Mouse (Mus musculus) midbrain, embryonic 16.5 days (tissue): Measurements from ENCODE around the gene Acox2. TPM values are rescaled to one million over a fixed set of nuclear protein-coding genes. Genes with fewer than 3 reads are reported as not detected.
A peak's percentile ranks its signal among the peaks of the same experiment; 100 is the strongest.

Experiments used
- ATAC-seq: fragments of 200-750 bp; cut with Nextera tagmentation; 2 replicates; pipeline ENCODE4 v1.8.0; 2017; ENCODE audit warnings: moderate TSS enrichment
- H3K27ac ChIP-seq: fragments of 300-500 bp; sonication (generic); 2 replicates; pipeline ENCODE4 v1.5.1; 2014; ENCODE audit warnings: mild to moderate bottlenecking, low read length, mixed read lengths
- H3K27me3 ChIP-seq: fragments of 300-500 bp; sonication (generic); 2 replicates; pipeline ENCODE4 v1.6.1; 2014; ENCODE audit warnings: low read depth, low read length, mixed read lengths; ENCODE audit not compliant: control insufficient read depth, insufficient read depth
- H3K36me3 ChIP-seq: fragments of 300-500 bp; sonication (generic); 2 replicates; pipeline ENCODE4 v1.6.1; 2014; ENCODE audit warnings: mild to moderate bottlenecking, low read length, moderate library complexity, mixed read lengths; ENCODE audit not compliant: control insufficient read depth, insufficient read depth
- H3K4me1 ChIP-seq: fragments of 300-500 bp; sonication (generic); 2 replicates; pipeline ENCODE4 v1.6.1; 2014; ENCODE audit warnings: mild to moderate bottlenecking, low read length, mixed read lengths; ENCODE audit not compliant: control insufficient read depth, insufficient read depth
- H3K4me2 ChIP-seq: fragments of 300-500 bp; sonication (generic); 2 replicates; pipeline ENCODE4 v1.6.1; 2014; ENCODE audit warnings: mild to moderate bottlenecking, low read length, mixed read lengths
- H3K4me3 ChIP-seq: fragments of 300-500 bp; sonication (generic); 2 replicates; pipeline ENCODE4 v1.5.1; 2014; ENCODE audit warnings: low read depth, mild to moderate bottlenecking, low read length, moderate library complexity, mixed read lengths
- H3K9ac ChIP-seq: fragments of 300-500 bp; sonication (generic); 2 replicates; pipeline ENCODE4 v1.6.1; 2014; ENCODE audit warnings: low read depth, low read length, mixed read lengths
- H3K9me3 ChIP-seq: fragments of 300-500 bp; sonication (generic); replicated peaks from 2 replicates; pipeline ENCODE4 v1.6.1; 2014; ENCODE audit warnings: mild to moderate bottlenecking, low read length, mixed read lengths; ENCODE audit not compliant: control insufficient read depth, poor library complexity, severe bottlenecking
- WGBS: fragments of 180-500 bp; shearing (Covaris S2); extraction: QIAGEN DNeasy Blood & Tissue Kit; methylation state at CpG from one replicate; pipeline ENCODE4 v1.1.7; 2014; 5-methylcytosine and 5-hydroxymethylcytosine counted together
- polyA plus RNA-seq: library from polyadenylated mRNA; unstranded; fragments of >200 nt; fragmentation: Nextera tagmentation; extraction: Ambion mirVana; gene quantifications from 2 replicates; pipeline ENCODE4 v1.2.1, GENCODE M21; 2015

Acox2 gene
- polyA plus RNA-seq, 1 experiment from 2014 or later = not detected

DNA sequence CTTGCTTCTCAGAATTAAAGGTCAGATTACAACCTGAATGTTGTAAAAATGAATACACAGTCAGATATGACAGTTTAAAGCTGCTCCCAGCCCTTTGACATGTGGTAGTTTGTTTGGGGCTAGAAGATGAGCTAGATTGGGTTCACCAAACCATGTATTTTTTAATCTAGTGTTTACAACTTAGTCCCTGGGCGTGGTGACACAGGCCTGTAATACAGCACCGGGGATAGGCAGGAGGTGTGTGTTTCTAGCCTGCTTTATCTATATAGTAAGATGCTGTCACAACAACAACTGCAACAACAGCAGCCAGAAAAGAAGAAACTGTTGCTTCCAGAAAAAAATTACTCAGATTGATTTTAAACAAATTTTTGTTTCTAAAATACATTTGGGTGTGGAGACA, 38.2 kb downstream of the Acox2 start:
- ATAC-seq = no peak
- WGBS = 95% methylated on average over 2 of the region's 2 CpGs

DNA sequence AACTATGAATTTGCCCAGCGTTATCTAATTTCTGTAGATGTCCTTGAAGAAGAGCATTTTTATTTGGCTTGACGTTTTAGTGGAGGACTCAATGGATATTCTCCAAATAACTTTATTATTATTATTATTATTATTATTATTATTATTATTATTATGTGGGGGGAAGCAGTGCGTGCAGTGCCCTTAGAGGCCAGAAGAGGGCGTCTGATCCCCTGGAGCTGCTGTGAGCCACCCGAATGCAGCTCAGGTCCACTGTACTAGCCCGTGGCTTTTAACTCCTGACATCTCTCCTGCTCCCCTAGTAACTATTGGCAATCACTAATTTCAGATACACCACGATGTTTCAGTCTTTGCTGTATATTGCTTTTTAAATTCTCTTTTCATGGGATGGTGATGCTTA, 38.8 kb downstream of the Acox2 start:
- H3K27ac ChIP-seq = no peak overlapping the region
- H3K4me3 ChIP-seq = no peak overlapping the region
- ATAC-seq = no peak
- peaks cover 8% of the 10 kb centered on the region for H3K36me3 ChIP-seq
- 53% methylated on average over 7 of the region's 7 CpGs for WGBS
- no peaks in the 10 kb centered on the region for H3K9me3 ChIP-seq
- H3K4me2 ChIP-seq = no peak overlapping the region
- no peaks in the 10 kb centered on the region for H3K27me3 ChIP-seq
- peaks cover 24% of the 10 kb centered on the region for H3K4me1 ChIP-seq
- H3K9ac ChIP-seq = no peak overlapping the region

More for the DNA sequence above, 38.2 kb downstream of the Acox2 start:
- no peaks in the 10 kb centered on the region for H3K27me3 ChIP-seq
- H3K27ac ChIP-seq = no peak overlapping the region
- no peaks in the 10 kb centered on the region for H3K9me3 ChIP-seq
- peaks cover 18% of the 10 kb centered on the region for H3K4me1 ChIP-seq
- H3K4me3 ChIP-seq = no peak overlapping the region
- H3K9ac ChIP-seq = no peak overlapping the region
- H3K36me3 ChIP-seq = peaks cover 8% of the 10 kb centered on the region
- no peak overlapping the region for H3K4me2 ChIP-seq

DNA sequence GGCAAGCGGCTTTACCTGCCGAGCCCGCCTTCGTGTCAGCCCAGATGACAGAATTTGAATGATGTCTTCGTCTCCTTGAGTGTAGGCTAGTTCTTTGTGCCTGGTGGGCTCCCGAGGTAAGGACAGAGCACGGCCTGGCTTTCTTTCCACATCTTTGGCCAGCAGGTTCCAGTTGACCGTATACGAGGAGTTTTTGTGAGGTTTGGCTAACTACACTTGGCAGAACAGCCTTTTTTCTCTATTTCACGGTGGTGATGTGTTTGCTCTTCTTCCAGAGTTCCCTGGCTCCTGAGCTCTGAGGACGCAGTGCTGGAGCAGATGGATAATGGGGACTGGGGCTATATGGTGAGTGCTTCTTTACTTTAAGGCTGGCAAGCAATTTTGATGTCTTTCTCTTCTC, 39.3 kb downstream of the Acox2 start:
- H3K36me3 ChIP-seq = peaks cover 8% of the 10 kb centered on the region
- no peak overlapping the region for H3K27ac ChIP-seq
- no peak overlapping the region for H3K4me3 ChIP-seq
- H3K4me2 ChIP-seq = no peak overlapping the region; the same call in 1 of the 2 replicates
- no peaks in the 10 kb centered on the region for H3K9me3 ChIP-seq
- WGBS = 29% methylated on average over 11 of the region's 11 CpGs
- no peak for ATAC-seq
- no peaks in the 10 kb centered on the region for H3K27me3 ChIP-seq
- no peak overlapping the region for H3K9ac ChIP-seq
- peaks cover 28% of the 10 kb centered on the region for H3K4me1 ChIP-seq

DNA sequence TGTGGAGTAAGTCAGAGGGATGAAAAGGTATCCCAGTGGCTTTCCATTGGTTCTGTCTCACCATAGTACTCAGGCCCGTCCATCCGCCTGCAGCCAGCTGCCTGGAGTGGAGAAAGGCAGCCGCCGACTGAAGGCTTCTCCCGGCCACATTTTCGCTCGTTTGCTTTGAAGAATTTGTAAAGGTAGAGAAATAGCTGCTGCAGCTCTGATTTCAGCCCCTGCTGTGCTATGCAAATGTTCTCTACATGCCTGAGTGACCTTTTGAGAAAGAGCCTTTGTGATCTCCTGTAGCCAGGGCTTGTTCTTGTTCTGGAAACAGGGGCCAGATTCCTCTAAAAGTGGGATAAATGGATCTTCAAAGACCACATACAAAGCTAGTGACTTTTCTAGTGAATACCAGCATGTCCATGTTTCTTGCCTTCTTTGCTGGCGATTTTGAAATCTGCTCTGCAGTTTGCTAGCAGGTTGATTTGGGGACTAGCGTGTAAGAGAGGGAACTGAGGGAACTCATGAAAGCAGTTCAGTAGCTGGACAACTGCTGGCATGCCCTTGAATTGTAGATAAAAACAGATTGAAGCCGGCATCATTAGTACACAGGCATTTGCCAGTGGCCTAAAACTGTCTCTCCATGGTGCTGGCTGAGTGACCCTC, 40.3 kb downstream of the Acox2 start:
- peaks cover 30% of the 10 kb centered on the region for H3K4me1 ChIP-seq
- WGBS = 10% methylated on average over 10 of the region's 10 CpGs
- H3K9ac ChIP-seq = no peak overlapping the region
- no peaks in the 10 kb centered on the region for H3K9me3 ChIP-seq
- H3K36me3 ChIP-seq = peaks cover 8% of the 10 kb centered on the region
- no peak overlapping the region for H3K4me3 ChIP-seq
- no peak for ATAC-seq
- H3K4me2 ChIP-seq = 0 out of 2 replicates have a peak overlapping the region, but pooled peaks have one; percentile 1
- H3K27me3 ChIP-seq = no peaks in the 10 kb centered on the region
- H3K27ac ChIP-seq = peak overlapping the region; percentile 18; the same call in 1 of the 2 replicates

DNA sequence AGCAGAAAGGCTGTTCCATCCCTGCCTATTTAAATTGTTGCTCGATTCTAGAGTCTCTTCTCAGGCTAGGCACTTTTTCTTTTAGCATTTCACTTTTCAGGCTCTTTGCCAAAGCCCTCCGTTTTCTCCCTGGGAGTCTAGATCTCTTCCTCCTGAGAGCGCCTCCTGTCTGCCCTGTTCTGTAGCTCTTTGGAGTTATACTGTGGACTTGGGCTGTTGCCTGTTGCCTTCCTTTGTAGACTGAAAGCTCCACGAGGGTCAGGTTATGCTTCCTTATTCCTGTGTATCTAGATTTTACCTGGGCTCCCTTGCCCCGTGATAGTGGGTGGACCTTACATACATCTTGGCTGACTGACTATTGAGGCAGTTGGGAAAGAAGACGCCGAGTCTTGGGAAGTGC, 40.9 kb downstream of the Acox2 start:
- Histone ChIP-seq H3K4me3 (no peak overlapping the region), H3K4me2 (0 out of 2 replicates have a peak overlapping the region, but pooled peaks have one; percentile 1), H3K27me3 (no peaks in the 10 kb centered on the region), H3K9ac (no peak overlapping the region), H3K27ac (peak overlapping the region; percentile 18; the same call in 1 of the 2 replicates), H3K36me3 (peaks cover 8% of the 10 kb centered on the region), H3K4me1 (peaks cover 30% of the 10 kb centered on the region), H3K9me3 (no peaks in the 10 kb centered on the region)
- no peak for ATAC-seq
- 26% methylated on average over 7 of the region's 7 CpGs for WGBS

DNA sequence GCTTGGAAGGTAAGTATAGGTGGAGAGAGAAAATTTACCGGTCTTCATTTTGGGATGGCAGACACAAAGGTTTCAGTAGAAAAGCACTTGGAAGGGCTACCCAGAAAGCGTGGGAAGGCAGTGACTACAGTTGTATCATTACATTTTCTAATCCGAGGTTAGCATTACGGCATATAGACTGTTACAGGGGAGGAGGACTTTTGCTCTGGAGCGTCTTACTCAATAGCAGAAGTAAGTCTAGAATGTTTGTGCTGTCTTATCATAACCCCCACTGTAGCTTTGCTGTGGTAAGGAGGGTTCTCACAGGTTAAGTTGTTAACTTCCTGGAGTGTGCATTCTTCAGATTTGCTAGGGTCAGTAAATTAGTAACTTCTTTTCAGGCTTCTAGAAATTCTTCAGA, 43.1 kb downstream of the Acox2 start:
- 64% methylated on average over 5 of the region's 5 CpGs for WGBS
- H3K4me3 ChIP-seq = peak overlapping the region; percentile 77; the same call in 1 of the 2 replicates
- no peak for ATAC-seq

DNA sequence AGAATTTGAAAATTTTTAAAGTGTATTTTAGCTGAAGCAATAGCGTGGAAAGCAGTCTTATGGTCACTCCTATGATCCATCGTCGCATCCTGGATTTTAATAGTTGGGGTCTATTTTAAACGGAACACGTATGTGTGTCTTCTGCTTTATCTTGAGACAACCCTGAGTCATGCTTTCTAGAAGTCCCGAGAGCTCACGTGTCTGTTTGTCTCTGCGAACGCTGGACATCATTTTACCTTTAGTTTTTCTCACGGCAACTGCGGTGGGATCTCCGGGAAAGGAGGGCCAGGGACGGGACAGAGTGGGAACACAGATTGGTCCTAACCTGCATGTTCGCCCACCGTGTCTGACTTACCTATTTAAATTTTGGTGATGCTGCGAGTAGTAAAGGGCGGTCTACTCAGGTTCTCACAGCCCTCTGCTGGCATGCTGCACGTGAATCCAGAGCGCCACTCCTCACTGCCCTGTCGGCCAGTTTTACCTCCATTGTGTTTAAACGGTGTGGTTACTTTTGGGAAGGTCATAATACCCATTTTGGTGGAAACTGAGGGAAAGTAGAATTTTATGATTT, 43.9 kb downstream of the Acox2 start:
- Histone ChIP-seq H3K9ac (peak overlapping the region; percentile 81), H3K27me3 (no peaks in the 10 kb centered on the region), H3K36me3 (no peaks in the 10 kb centered on the region), H3K4me3 (peak overlapping the region; percentile 77), H3K4me1 (peaks cover 30% of the 10 kb centered on the region), H3K4me2 (peak overlapping the region; percentile 76), H3K9me3 (no peaks in the 10 kb centered on the region), H3K27ac (no peak overlapping the region)
- no peak for ATAC-seq
- 20% methylated on average over 21 of the region's 21 CpGs for WGBS

More for the DNA sequence above, 43.1 kb downstream of the Acox2 start:
- Histone ChIP-seq H3K9ac (no peak overlapping the region), H3K4me2 (peak overlapping the region; percentile 76), H3K4me1 (peaks cover 30% of the 10 kb centered on the region), H3K27me3 (no peaks in the 10 kb centered on the region), H3K36me3 (no peaks in the 10 kb centered on the region), H3K27ac (no peak overlapping the region), H3K9me3 (no peaks in the 10 kb centered on the region)

DNA sequence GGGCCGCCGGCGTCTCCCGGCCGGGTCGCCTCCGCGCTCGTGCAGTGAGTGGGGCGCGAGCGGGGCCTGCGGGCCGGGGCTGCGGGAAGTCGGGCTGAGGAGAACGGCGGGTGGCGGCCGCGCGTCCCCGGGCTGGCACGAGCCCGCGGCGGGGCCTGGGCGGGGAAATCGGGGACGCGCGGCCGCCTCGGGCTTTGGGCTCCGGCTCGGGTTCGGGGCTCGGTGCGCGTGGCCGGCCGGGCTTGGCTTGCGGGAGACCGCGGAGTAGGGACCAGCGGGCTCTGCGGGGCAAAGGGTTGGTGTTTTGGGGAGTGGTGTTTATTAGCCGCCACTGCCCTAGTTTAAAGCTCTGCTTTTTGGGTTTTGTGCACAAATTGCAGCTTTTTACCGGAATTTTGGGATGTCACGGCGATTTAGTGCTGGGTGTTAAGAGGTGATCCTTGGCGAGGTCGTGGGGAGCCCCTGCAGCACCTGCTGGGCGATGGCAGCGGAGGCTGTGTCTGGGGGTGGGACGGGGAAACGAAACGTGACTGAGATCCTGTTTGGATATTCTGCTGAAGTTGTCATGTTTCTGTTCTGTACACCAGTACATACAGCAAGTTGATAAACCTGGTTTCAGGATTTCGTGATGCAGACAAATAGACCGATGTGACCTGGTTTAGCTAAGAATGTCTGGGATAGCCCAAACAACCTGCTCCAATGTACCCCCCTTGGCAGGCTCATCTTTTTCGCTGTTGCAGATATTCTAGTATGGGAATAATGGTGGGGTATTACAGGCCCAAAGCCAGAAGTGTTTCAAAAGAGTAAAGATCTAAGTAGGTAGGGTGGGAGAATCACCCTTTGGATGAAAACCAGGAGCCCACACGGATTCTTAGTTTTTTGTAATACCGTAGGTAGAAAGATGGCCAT, 44.6 kb downstream of the Acox2 start:
- Histone ChIP-seq H3K9ac (peak overlapping the region; percentile 81), H3K4me1 (peaks cover 27% of the 10 kb centered on the region), H3K4me3 (peak overlapping the region; percentile 77), H3K27me3 (no peaks in the 10 kb centered on the region), H3K27ac (peak overlapping the region; percentile 93), H3K36me3 (no peaks in the 10 kb centered on the region), H3K4me2 (peak overlapping the region; percentile 76), H3K9me3 (no peaks in the 10 kb centered on the region)
- ATAC-seq = peak; percentile 89
- 2% methylated on average over 47 of the region's 63 CpGs for WGBS
